Mouse (Mus musculus): Measurements from ENCODE around the gene Gid4.
A peak's percentile ranks its signal among the peaks of the same experiment; 100 is the strongest.

GRCm38 (mm10) chr11:60465943-60466380 lies 49.0 kb downstream of the Gid4 start:
- TF ChIP-seq POLR2A (IDR thresholded peaks at IDR 0.05; ENCODE audit: borderline replicate concordance, extremely low read depth, low read depth, low read length) (no peak), CTCF (IDR thresholded peaks at IDR 0.05; ENCODE audit: insufficient read depth, low read length) (peak; percentile 62)

Measured in lung, adult 2 months (tissue).